ENCODE assay signal across 23 mouse cellular contexts in genomic region chr17:3491065-3491464, GRCm38 (mm10). TPM values are rescaled to one million over a fixed set of nuclear protein-coding genes. Genes with fewer than 3 reads are reported as not detected.
DNase-seq lines count a peak whose midpoint lies in the region; ATAC-seq lines count a peak whose summit lies in the region.
"Had no signal": no experiment of that assay in that cellular context is flagged by ENCODE, and none has a peak within 500 bp of the region (broad histone marks: within the 10 kb centered on the region; RNA-seq: fewer than 3 reads in every experiment).

No protein-coding gene starts in this region.

- peak; percentile 50 to 69 for ATAC-seq in hematopoietic stem cell, adult 5-6 weeks (replicated peaks in 1 of 2; ENCODE audit: insufficient read depth in 1 of 2, low FRiP score in 2 of 2, low TSS enrichment in 1 of 2, low read depth in 1 of 2, poor library complexity in 2 of 2, severe bottlenecking in 2 of 2)
- no peak for ATAC-seq in forebrain, embryonic 14.5 days
- ATAC-seq: activated CD4-positive, CD25-positive, alpha-beta regulatory T cell, adult 4 months; forebrain, postnatal 0 days had no signal

- H3K36me3 ChIP-seq in forebrain, embryonic 14.5 days (ENCODE audit: control insufficient read depth, insufficient read depth, low read length): peaks cover 3% of the 10 kb centered on the region; the same call in 1 of the 2 replicates
- H3K36me3 ChIP-seq: forebrain, embryonic 12.5 days; heart, embryonic 12.5 days; hindbrain, embryonic 15.5 days had no signal

- DNase-seq in adrenal gland, postnatal 14 days: peak; percentile 24
- DNase-seq in adrenal gland, adult 8-10 months: no peak
- DNase-seq in kidney, adult 9 months: peak; percentile 16
- no peak for DNase-seq in kidney, postnatal 14 days
- DNase-seq in natural killer cell, adult 2 months (ENCODE audit: low spot score in 2 of 2): peak; percentile 28 to 58
- DNase-seq in forebrain, embryonic 14.5 days (ENCODE audit: low spot score): no peak
- no peak for DNase-seq in right cerebral cortex, postnatal 14 days
- DNase-seq: cerebellum, adult 11-12 months; cerebellum, adult 9-10 months; forebrain, postnatal 0 days; gastrocnemius, postnatal 14 days had no signal

- no peaks in the 10 kb centered on the region for H3K9me3 ChIP-seq in forebrain, embryonic 14.5 days (replicated peaks; ENCODE audit: control insufficient read depth, low read length)
- H3K9me3 ChIP-seq: embryonic facial prominence, embryonic 13.5 days; forebrain, embryonic 12.5 days; heart, embryonic 12.5 days; hindbrain, embryonic 15.5 days had no signal

- WGBS in forebrain, embryonic 14.5 days: 73% methylated on average over 5 of the region's 5 CpGs

- no peaks in the 10 kb centered on the region for H3K4me1 ChIP-seq in forebrain, embryonic 14.5 days (ENCODE audit: control insufficient read depth, insufficient read depth, low read length)
- H3K4me1 ChIP-seq: embryonic facial prominence, embryonic 13.5 days; heart, embryonic 12.5 days; hindbrain, embryonic 15.5 days had no signal

- no peak overlapping the region for H3K9ac ChIP-seq in forebrain, embryonic 14.5 days (ENCODE audit: low read length)
- H3K9ac ChIP-seq: embryonic facial prominence, embryonic 13.5 days; forebrain, embryonic 12.5 days; forebrain, postnatal 0 days; heart, embryonic 12.5 days; hindbrain, embryonic 15.5 days had no signal

- no peak overlapping the region for H3K4me3 ChIP-seq in forebrain, embryonic 14.5 days (ENCODE audit: low read depth, low read length)
- H3K4me3 ChIP-seq: embryonic facial prominence, embryonic 13.5 days; forebrain, embryonic 12.5 days; heart, embryonic 12.5 days; hindbrain, embryonic 15.5 days had no signal

- no peak overlapping the region for H3K27ac ChIP-seq in forebrain, embryonic 14.5 days (ENCODE audit: low read depth, low read length)
- H3K27ac ChIP-seq: embryonic facial prominence, embryonic 13.5 days; forebrain, embryonic 12.5 days; hindbrain, embryonic 15.5 days had no signal

- no peaks in the 10 kb centered on the region for H3K27me3 ChIP-seq in forebrain, embryonic 14.5 days (replicated peaks; ENCODE audit: control insufficient read depth, insufficient read depth, low read length)
- H3K27me3 ChIP-seq: CH12.LX; embryonic facial prominence, embryonic 13.5 days; forebrain, embryonic 12.5 days; heart, embryonic 12.5 days; hindbrain, embryonic 15.5 days; Patski had no signal

- H3K4me2 ChIP-seq in forebrain, embryonic 14.5 days (ENCODE audit: low read length): no peak overlapping the region
- H3K4me2 ChIP-seq: embryonic facial prominence, embryonic 13.5 days; forebrain, embryonic 12.5 days; heart, embryonic 12.5 days; hindbrain, embryonic 15.5 days had no signal

RNA-seq across cellular contexts. Expression of gene Cldn20, which starts 41.3 kb away (rescaled TPM):
- not detected in 2 replicates for total RNA-seq in adrenal gland, postnatal 14 days (2021)
- under 1 TPM in 2 of 4 experiments, not detected in 2; 0.45 to 0.77 TPM for total RNA-seq in adrenal gland, adult 8-10 months (2022)
- total RNA-seq in hematopoietic stem cell, adult 5-6 weeks (2017): not detected in 2 replicates
- 0.84 and 0.94 TPM in 2 replicates for polyA plus RNA-seq in forebrain, embryonic 14.5 days (2014; fragmentation: Nextera tagmentation; extraction: Ambion mirVana)
- total RNA-seq: CH12.LX; gastrocnemius, adult 18-20 months; gastrocnemius, postnatal 14 days; heart, adult 8-10 months; heart, postnatal 25 days had no signal
- polyA plus RNA-seq: activated CD4-positive, CD25-positive, alpha-beta regulatory T cell, adult 4 months; forebrain, embryonic 12.5 days; heart, embryonic 12.5 days; hindbrain, embryonic 11.5 days had no signal

Comparison
In these comparisons a context has a peak if more than half of its experiments do, and no peak if none do; other contexts are left out.
1. DNase-seq: peak in adrenal gland, postnatal 14 days (single experiment), kidney, adult 9 months (single experiment) and natural killer cell, adult 2 months (2 of 2); none in adrenal gland, adult 8-10 months (single experiment), kidney, postnatal 14 days (single experiment), forebrain, embryonic 14.5 days (single experiment) and right cerebral cortex, postnatal 14 days (single experiment).